Comparison of ENCODE assay signal across 8 mouse cellular contexts in the genomic region with DNA sequence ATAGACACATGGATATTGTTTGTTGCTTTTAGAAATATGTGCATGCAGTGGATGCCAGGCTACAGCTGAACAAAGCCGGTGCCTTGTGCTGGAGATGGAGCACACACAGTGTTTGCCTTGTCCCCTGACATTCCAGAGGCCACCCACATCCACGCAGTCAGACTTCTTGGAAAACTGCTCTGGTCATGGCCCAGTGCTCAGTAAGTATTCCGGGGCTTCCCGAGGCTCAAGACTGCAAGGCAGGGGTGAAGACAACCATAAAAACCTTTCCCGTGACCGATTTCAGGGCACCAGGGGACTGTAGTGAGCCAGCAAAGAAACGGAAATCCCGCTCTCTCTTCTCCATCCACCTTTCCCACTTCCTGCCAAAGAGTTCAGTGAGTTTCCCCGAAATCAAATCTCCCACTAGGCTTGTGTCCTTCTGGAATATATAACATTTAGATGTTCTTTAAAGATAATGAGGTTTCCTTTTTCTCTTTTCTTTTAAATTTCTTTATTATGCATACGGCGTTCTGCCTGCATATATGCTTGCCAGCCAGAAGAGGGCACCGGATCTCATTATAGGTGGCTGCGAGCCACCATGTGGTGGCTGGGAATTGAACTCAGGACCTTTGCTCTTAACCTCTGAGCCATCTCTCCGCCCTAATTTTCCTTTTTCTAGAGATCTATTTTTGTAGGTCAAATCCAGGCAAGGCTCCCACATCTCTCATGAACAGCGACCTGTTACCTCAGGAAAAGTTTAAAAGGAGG.
DNase-seq lines count a peak whose midpoint lies in the region; ATAC-seq and TF ChIP-seq lines count a peak whose summit lies in the region.
"Had no signal": no experiment of that assay in that cellular context is flagged by ENCODE, and none has a peak within 500 bp of the region (broad histone marks: within the 10 kb centered on the region; RNA-seq: fewer than 3 reads in every experiment).

No protein-coding gene starts in this region.

- peak; percentile 35 for TF ChIP-seq CTCF in lung, postnatal 0 days (IDR thresholded peaks at IDR 0.05)

- H3K4me2 ChIP-seq in lung, postnatal 0 days (replicated peaks; ENCODE audit: low read depth, low read length): no peak overlapping the region
- H3K4me2 ChIP-seq: lung, embryonic 15.5 days had no signal

- no peak overlapping the region; the same call in 1 of the 2 replicates for H3K9ac ChIP-seq in lung, postnatal 0 days (replicated peaks; ENCODE audit: low read depth)
- H3K9ac ChIP-seq: lung, embryonic 15.5 days had no signal

- H3K36me3 ChIP-seq in lung, postnatal 0 days (ENCODE audit: insufficient read depth, low read length): no peaks in the 10 kb centered on the region
- H3K36me3 ChIP-seq: lung, embryonic 15.5 days had no signal

- ATAC-seq in lung, postnatal 0 days: no peak
- ATAC-seq in megakaryocyte progenitor cell, adult 5-6 weeks (replicated peaks; ENCODE audit: poor library complexity): peak; percentile 37; the same call in 1 of the 2 replicates

- no peak for TF ChIP-seq EP300 in lung, postnatal 0 days (IDR thresholded peaks at IDR 0.05)

- no peak overlapping the region for H3K27ac ChIP-seq in lung, postnatal 0 days (ENCODE audit: low read length)
- H3K27ac ChIP-seq: lung, embryonic 15.5 days had no signal

- no peak overlapping the region for H3K4me3 ChIP-seq in lung, postnatal 0 days (ENCODE audit: low read depth, low read length)
- H3K4me3 ChIP-seq: lung, embryonic 15.5 days had no signal

- no peak for DNase-seq in lung, postnatal 0 days (ENCODE audit: low spot score)
- no peak for DNase-seq in lung, adult 18-20 months
- DNase-seq in embryo, embryonic 9.5 days (ENCODE audit: extremely low spot score): peak; percentile 35
- peak; percentile 77 for DNase-seq in kidney, adult 11 months
- no peak for DNase-seq in gastrocnemius, postnatal 10 days
- no peak for DNase-seq in layer of hippocampus, postnatal 25 days (ENCODE audit: extremely low spot score in 1 of 2, low spot score in 1 of 2)

- H3K27me3 ChIP-seq in lung, postnatal 0 days (replicated peaks; ENCODE audit: insufficient read depth, low read length): no peaks in the 10 kb centered on the region
- H3K27me3 ChIP-seq: lung, embryonic 15.5 days had no signal

- H3K9me3 ChIP-seq in lung, postnatal 0 days (ENCODE audit: low read length): no peaks in the 10 kb centered on the region
- H3K9me3 ChIP-seq: lung, embryonic 15.5 days had no signal

- H3K4me1 ChIP-seq in lung, postnatal 0 days (ENCODE audit: insufficient read depth, low read depth, low read length): peaks cover 3% of the 10 kb centered on the region; the same call in 1 of the 2 replicates

- WGBS in lung, postnatal 0 days: 75% methylated on average over 15 of the region's 15 CpGs

Comparison
In these comparisons a context has a peak if more than half of its experiments do, and no peak if none do; other contexts are left out.
1. DNase-seq: peak in embryo, embryonic 9.5 days (single experiment) and kidney, adult 11 months (single experiment); none in lung, postnatal 0 days (single experiment), lung, adult 18-20 months (0 of 2), gastrocnemius, postnatal 10 days (single experiment) and layer of hippocampus, postnatal 25 days (0 of 2).